Mouse (Mus musculus) left cerebral cortex, adult 9 months (tissue): ENCODE results near the gene Crisp1.

Experiments
- DNase-seq, 2 experiments: peaks; one replicate each; pipeline ENCODE4 v3.0.0; 2022; ENCODE audit warnings: low spot score in 2 of 2

The Crisp1 gene

GRCm38 (mm10) chr17:40319062-40319461, at the start of gene Crisp1:
Crisp1 (minus strand) TSS chr17:40319207.
- DNase-seq: no peak

GRCm38 (mm10) chr17:40342497-40343009, 23.5 kb upstream of the Crisp1 start:
- DNase-seq: no peak

GRCm38 (mm10) chr17:40285435-40285834, 33.6 kb downstream of the Crisp1 start:
- DNase-seq: no peak

- DNase-seq: no peak
These were observed 43.5 kb downstream of the Crisp1 start for GRCm38 (mm10) chr17:40275519-40275918.

- no peak for DNase-seq
These were observed 44.0 kb downstream of the Crisp1 start for GRCm38 (mm10) chr17:40274906-40275470.

- DNase-seq: no peak
These were observed 66.5 kb downstream of the Crisp1 start for GRCm38 (mm10) chr17:40252487-40252886.
